Mouse (Mus musculus) lung, postnatal 36 days (tissue): Measurements from ENCODE around the gene Zfhx2.
A peak's percentile ranks its signal among the peaks of the same experiment; 100 is the strongest.

Source experiments
- DNase-seq: peaks from one replicate; pipeline ENCODE4 v3.0.0; 2022; ENCODE audit warnings: mixed read lengths

Gene Zfhx2

GRCm38 (mm10) chr14:55105836-55106809 lies 14.0 kb upstream of the Zfhx2 start, which contains the start of gene Ap1g2:
Gene Ap1g2, minus strand, starts transcription at chr14:55106593.
- DNase-seq = peak; percentile 91

GRCm38 (mm10) chr14:55105386-55105785 lies 13.3 kb upstream of the Zfhx2 start:
- DNase-seq = no peak

GRCm38 (mm10) chr14:55104365-55104764 lies 12.2 kb upstream of the Zfhx2 start:
- no peak for DNase-seq

GRCm38 (mm10) chr14:55102253-55102785 lies 10.2 kb upstream of the Zfhx2 start:
- DNase-seq = no peak

- DNase-seq = peak; percentile 79
These were observed 9.5 kb upstream of the Zfhx2 start for GRCm38 (mm10) chr14:55101592-55101991.

- peak; percentile 60 for DNase-seq
These were observed 5.9 kb upstream of the Zfhx2 start for GRCm38 (mm10) chr14:55098067-55098466.

- DNase-seq = no peak
These were observed 5.5 kb upstream of the Zfhx2 start for GRCm38 (mm10) chr14:55097646-55098045.

- no peak for DNase-seq
These were observed 4.5 kb upstream of the Zfhx2 start for GRCm38 (mm10) chr14:55096573-55097087.

- no peak for DNase-seq
These were observed 3.5 kb upstream of the Zfhx2 start for GRCm38 (mm10) chr14:55095671-55096070.

- DNase-seq = no peak
These were observed 3.1 kb upstream of the Zfhx2 start for GRCm38 (mm10) chr14:55095263-55095662.

- DNase-seq = peak; percentile 84
These were observed 2.6 kb upstream of the Zfhx2 start, which contains the start of gene Thtpa for GRCm38 (mm10) chr14:55094704-55095231. Gene Thtpa, plus strand, starts transcription at chr14:55094784.

GRCm38 (mm10) chr14:55093927-55094326 lies 1.8 kb upstream of the Zfhx2 start:
- DNase-seq = peak; percentile 31

GRCm38 (mm10) chr14:55091209-55091865 lies 787 bp downstream of the Zfhx2 start:
- DNase-seq = no peak

GRCm38 (mm10) chr14:55089199-55089947 lies 2.8 kb downstream of the Zfhx2 start:
- DNase-seq = no peak

GRCm38 (mm10) chr14:55086009-55086514 lies 6.1 kb downstream of the Zfhx2 start:
- no peak for DNase-seq

GRCm38 (mm10) chr14:55085324-55086008 lies 6.7 kb downstream of the Zfhx2 start:
- DNase-seq = no peak

- DNase-seq = no peak
These were observed 8.6 kb downstream of the Zfhx2 start for GRCm38 (mm10) chr14:55083481-55083880.

GRCm38 (mm10) chr14:55081105-55081504 lies 11.0 kb downstream of the Zfhx2 start:
- no peak for DNase-seq

GRCm38 (mm10) chr14:55079214-55079970 lies 12.7 kb downstream of the Zfhx2 start:
- peak; percentile 73 for DNase-seq

- no peak for DNase-seq
These were observed 13.6 kb downstream of the Zfhx2 start for GRCm38 (mm10) chr14:55078366-55078989.
